Mouse (Mus musculus) limb, embryonic 13.5 days (tissue): ENCODE measurements around the gene Alpi. TPM values are rescaled to one million over a fixed set of nuclear protein-coding genes. Genes with fewer than 3 reads are reported as not detected.

Experiments used
- ATAC-seq: fragments of 200-750 bp; cut with Nextera tagmentation; 2 replicates; pipeline ENCODE4 v1.8.0; 2017; ENCODE audit warnings: low read depth, moderate number of reproducible peaks, moderate TSS enrichment; ENCODE audit not compliant: low FRiP score
- H3K27ac ChIP-seq: fragments of 300-500 bp; sonication (generic); 2 replicates; pipeline ENCODE4 v1.5.1; 2015; ENCODE audit warnings: inconsistent platforms, mild to moderate bottlenecking, moderate library complexity
- H3K27me3 ChIP-seq: fragments of 300-500 bp; sonication (generic); 2 replicates; pipeline ENCODE4 v1.6.1; 2015; ENCODE audit warnings: mild to moderate bottlenecking, inconsistent platforms
- H3K36me3 ChIP-seq: fragments of 300-500 bp; sonication (generic); 2 replicates; pipeline ENCODE4 v1.6.1; 2015; ENCODE audit warnings: inconsistent platforms, mild to moderate bottlenecking, moderate library complexity
- H3K4me1 ChIP-seq: fragments of 300-500 bp; sonication (generic); 2 replicates; pipeline ENCODE4 v1.6.1; 2015; ENCODE audit warnings: inconsistent platforms
- H3K4me2 ChIP-seq: fragments of 300-500 bp; sonication (generic); replicated peaks from 2 replicates; pipeline ENCODE4 v1.6.1; 2015; ENCODE audit warnings: inconsistent platforms, mild to moderate bottlenecking, moderate library complexity
- H3K4me3 ChIP-seq: fragments of 300-500 bp; sonication (generic); 2 replicates; pipeline ENCODE4 v1.5.1; 2015; ENCODE audit warnings: moderate library complexity, mild to moderate bottlenecking, inconsistent platforms
- H3K9ac ChIP-seq: fragments of 300-500 bp; sonication (generic); 2 replicates; pipeline ENCODE4 v1.6.1; 2015; ENCODE audit warnings: mild to moderate bottlenecking, inconsistent platforms
- H3K9me3 ChIP-seq: fragments of 300-500 bp; sonication (generic); 2 replicates; pipeline ENCODE4 v1.6.1; 2016; ENCODE audit warnings: inconsistent platforms
- WGBS: fragments of 180-500 bp; shearing (Covaris S2); methylation state at CpG from one replicate; pipeline ENCODE4 v1.1.7; 2015; 5-methylcytosine and 5-hydroxymethylcytosine counted together
- polyA plus RNA-seq: library from polyadenylated mRNA; unstranded; fragments of >200 nt; fragmentation: Nextera tagmentation; extraction: Ambion mirVana; gene quantifications from 2 replicates; pipeline ENCODE4 v1.2.1, GENCODE M21; 2015

Alpi gene
- polyA plus RNA-seq = 0.10 TPM in 1 of 2 replicates, not detected in the other

DNA sequence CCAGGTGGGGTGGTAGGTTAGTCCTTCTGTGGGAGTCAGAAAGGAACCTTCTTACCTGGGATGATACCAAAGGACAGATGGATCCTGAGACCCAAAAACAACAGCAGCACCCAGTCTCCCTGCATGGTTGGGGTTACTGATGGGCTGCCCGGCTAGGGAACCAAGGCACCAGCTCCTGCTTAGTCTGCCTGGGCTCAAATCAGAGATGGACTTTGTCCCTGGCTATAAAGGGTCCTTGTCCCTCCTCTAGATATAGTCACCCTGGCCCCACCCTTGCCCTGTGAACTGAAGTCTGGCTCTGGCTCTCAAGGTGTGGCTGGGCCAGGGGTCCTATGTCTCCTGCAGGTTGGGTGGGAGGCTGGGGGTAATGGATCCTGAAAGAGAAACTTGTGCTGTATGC is at the start of gene Alpi:
Alpi (minus strand) TSS at position 196 of the 400 bp plus-strand sequence.
- H3K4me1 ChIP-seq = 0 out of 2 replicates have a peak, but pooled peaks cover 2% of the 10 kb centered on the region
- WGBS = 87% methylated on average over 1 of the region's 1 CpGs
- no peak for ATAC-seq
- no peak within 1 kb of the TSS for H3K9ac ChIP-seq
- no peaks in the 10 kb centered on the region for H3K9me3 ChIP-seq
- H3K4me2 ChIP-seq = no peak within 1 kb of the TSS
- H3K4me3 ChIP-seq = no peak within 1 kb of the TSS
- peaks cover 6% of the 10 kb centered on the region; the same call in 1 of the 2 replicates for H3K27me3 ChIP-seq
- no peaks in the 10 kb centered on the region for H3K36me3 ChIP-seq
- no peak within 1 kb of the TSS for H3K27ac ChIP-seq

DNA sequence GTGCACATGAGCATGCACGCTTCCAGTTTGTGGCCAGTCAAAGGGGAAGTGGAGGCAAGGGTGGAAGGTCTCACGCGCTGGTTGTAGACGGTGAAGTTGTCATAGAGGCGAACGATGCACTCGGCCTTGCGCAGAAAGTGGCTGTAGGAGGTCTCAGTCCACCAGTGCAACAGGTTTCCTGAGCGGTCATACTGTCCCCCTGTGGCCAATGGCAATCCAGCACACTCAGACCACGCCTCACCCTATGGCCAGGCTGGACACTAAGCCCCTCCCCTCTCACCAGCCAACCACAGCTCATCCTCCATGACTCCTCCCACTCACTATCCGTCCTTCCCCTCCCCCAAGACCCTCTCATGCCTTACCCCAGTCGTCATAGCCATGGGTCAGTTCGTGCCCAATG is 48.0 kb upstream of the Alpi start:
- peaks cover 14% of the 10 kb centered on the region for H3K4me1 ChIP-seq
- no peak overlapping the region for H3K9ac ChIP-seq
- no peaks in the 10 kb centered on the region for H3K36me3 ChIP-seq
- no peaks in the 10 kb centered on the region for H3K9me3 ChIP-seq
- 30% methylated on average over 13 of the region's 13 CpGs for WGBS
- H3K27ac ChIP-seq = no peak overlapping the region
- no peak for ATAC-seq
- H3K4me3 ChIP-seq = no peak overlapping the region
- H3K4me2 ChIP-seq = no peak overlapping the region
- H3K27me3 ChIP-seq = peaks cover 70% of the 10 kb centered on the region

DNA sequence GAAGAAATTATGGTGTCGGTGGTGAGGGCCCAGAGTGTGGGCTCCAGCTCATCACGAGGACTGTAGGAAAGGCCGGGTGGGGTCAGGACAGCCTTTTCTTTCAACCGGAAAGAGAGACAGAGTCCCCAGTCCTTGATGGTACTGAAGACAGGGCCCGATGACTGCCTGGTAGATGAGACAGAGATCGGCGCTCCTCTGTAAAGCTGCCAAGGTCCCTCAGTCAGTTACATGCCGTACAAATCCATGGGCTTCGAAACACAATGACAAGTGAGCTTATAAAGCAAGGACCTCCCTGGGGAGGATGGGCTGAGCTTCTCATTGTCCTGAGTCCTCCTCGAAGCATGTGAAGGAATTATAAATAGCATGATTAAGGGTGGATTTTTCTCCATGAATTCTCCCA is 41.7 kb upstream of the Alpi start:
- Histone ChIP-seq H3K4me2 (no peak overlapping the region), H3K4me1 (no peaks in the 10 kb centered on the region), H3K4me3 (no peak overlapping the region), H3K27ac (no peak overlapping the region), H3K27me3 (peaks cover 16% of the 10 kb centered on the region), H3K36me3 (no peaks in the 10 kb centered on the region), H3K9ac (no peak overlapping the region), H3K9me3 (no peaks in the 10 kb centered on the region)
- ATAC-seq = no peak
- 89% methylated on average over 10 of the region's 10 CpGs for whole genome bisulfite sequencing

DNA sequence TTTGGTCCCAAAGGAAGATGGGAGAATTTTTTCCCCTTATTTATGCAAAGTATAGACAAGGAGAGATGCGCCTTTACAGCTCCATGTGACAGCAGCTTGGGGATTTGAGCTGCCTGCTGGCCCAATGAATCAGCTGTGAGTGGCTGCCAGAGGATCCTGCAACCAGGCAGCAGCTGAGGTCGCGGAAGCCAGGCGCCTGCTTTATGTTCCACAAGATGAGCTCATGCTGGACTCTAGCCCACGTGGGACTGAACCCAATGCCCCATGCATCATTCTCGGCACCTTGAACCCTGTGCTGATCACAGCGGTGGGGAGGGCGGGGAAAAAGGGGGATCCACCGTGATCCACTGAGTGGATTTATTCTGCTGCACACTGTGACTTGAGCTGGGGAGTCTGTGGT is 41.0 kb upstream of the Alpi start:
- no peaks in the 10 kb centered on the region for H3K9me3 ChIP-seq
- no peaks in the 10 kb centered on the region for H3K4me1 ChIP-seq
- H3K27ac ChIP-seq = no peak overlapping the region
- 78% methylated on average over 9 of the region's 9 CpGs for WGBS
- H3K36me3 ChIP-seq = no peaks in the 10 kb centered on the region
- no peak for ATAC-seq
- no peak overlapping the region for H3K4me2 ChIP-seq
- H3K27me3 ChIP-seq = peaks cover 9% of the 10 kb centered on the region; the same call in 1 of the 2 replicates
- no peak overlapping the region for H3K4me3 ChIP-seq
- no peak overlapping the region for H3K9ac ChIP-seq

DNA sequence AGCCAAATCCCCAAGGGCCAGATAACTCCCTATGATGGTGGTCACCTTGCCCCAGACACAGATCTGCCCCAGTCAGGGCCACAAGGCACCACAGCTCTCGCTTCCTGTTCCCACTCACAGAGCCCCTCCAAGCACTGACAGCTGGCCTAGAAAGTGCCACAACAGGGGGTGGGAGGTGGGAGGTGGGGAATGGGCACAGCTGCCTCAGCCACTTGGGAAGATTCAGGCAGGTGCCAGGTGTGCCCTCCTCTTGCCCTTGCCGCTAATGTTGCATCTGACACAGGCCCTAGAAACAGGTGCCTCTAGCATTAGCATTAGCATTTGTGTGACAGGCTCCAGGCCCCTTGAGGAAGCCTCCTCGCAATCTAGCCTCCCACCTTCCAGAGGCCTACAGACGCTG is 40.1 kb upstream of the Alpi start:
- WGBS = 72% methylated on average over 4 of the region's 4 CpGs
- H3K27ac ChIP-seq = no peak overlapping the region
- H3K4me3 ChIP-seq = no peak overlapping the region

DNA sequence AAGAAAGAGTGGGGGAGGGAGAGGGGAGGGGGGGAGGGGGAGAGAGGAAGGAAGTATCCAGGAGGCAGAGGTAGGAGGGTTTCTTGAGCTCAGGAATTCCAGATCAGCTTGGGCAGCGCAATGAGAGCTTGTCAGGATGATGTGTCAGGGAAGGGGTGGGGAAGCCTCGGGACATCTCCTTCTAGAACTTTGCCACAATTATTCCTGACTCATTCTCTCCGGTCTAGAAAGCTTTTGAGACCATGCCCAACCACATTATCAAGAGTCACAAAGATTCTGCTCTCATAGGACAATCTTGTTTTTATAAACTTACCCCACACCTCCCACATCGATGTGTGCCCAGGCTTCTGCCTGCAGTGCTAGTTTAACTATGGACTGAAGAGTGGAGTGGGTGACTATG is 30.4 kb upstream of the Alpi start:
- no peak overlapping the region for H3K27ac ChIP-seq
- no peaks in the 10 kb centered on the region for H3K36me3 ChIP-seq
- H3K4me2 ChIP-seq = no peak overlapping the region
- H3K4me1 ChIP-seq = 0 out of 2 replicates have a peak, but pooled peaks cover 3% of the 10 kb centered on the region
- H3K27me3 ChIP-seq = peaks cover 29% of the 10 kb centered on the region
- ATAC-seq = no peak
- no peak overlapping the region for H3K9ac ChIP-seq
- no peaks in the 10 kb centered on the region for H3K9me3 ChIP-seq
- WGBS = 76% methylated on average over 4 of the region's 4 CpGs
- H3K4me3 ChIP-seq = no peak overlapping the region

More for the DNA sequence above, 40.1 kb upstream of the Alpi start:
- no peaks in the 10 kb centered on the region for H3K4me1 ChIP-seq
- ATAC-seq = no peak
- peaks cover 9% of the 10 kb centered on the region; the same call in 1 of the 2 replicates for H3K27me3 ChIP-seq
- no peak overlapping the region for H3K4me2 ChIP-seq
- no peaks in the 10 kb centered on the region for H3K9me3 ChIP-seq
- no peak overlapping the region for H3K9ac ChIP-seq
- H3K36me3 ChIP-seq = no peaks in the 10 kb centered on the region

DNA sequence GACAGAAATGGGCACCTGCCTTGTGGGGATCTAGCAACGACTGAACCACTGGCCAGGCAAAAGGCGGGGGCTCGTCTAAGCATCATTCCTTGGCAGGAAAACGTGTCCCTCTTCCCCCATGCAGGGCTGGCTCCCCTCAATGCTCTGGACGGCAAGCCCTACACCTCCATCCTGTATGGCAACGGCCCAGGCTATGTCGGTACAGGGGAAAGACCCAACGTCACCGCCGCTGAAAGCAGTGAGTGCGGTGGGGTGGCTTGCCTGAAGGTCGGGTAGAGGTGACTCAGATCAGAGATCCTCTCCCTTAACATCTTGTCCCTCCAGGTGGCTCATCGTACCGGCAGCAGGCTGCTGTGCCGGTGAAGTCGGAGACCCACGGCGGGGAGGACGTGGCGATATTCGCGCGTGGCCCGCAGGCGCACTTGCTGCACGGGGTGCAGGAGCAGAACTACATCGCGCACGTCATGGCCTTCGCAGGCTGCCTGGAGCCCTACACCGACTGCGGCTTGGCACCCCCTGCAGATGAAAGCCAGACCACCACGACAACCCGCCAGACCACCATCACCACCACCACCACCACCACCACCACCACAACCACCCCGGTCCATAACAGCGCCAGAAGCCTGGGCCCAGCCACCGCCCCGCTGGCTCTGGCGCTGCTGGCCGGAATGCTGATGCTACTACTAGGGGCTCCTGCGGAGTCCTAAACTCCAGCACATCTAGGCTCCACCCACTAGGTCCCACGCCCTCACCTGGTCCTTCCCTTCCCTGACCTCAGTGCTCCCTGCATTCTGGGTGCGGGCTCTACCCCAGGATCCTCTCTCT is 26.0 kb upstream of the Alpi start:
- no peak for ATAC-seq
- Histone ChIP-seq H3K4me2 (peak overlapping the region; percentile 52), H3K4me3 (peak overlapping the region; percentile 23), H3K9me3 (no peaks in the 10 kb centered on the region), H3K4me1 (0 out of 2 replicates have a peak, but pooled peaks cover 3% of the 10 kb centered on the region), H3K36me3 (no peaks in the 10 kb centered on the region), H3K27me3 (peaks cover 52% of the 10 kb centered on the region), H3K9ac (no peak overlapping the region), H3K27ac (no peak overlapping the region)
- WGBS = 8% methylated on average over 43 of the region's 43 CpGs

DNA sequence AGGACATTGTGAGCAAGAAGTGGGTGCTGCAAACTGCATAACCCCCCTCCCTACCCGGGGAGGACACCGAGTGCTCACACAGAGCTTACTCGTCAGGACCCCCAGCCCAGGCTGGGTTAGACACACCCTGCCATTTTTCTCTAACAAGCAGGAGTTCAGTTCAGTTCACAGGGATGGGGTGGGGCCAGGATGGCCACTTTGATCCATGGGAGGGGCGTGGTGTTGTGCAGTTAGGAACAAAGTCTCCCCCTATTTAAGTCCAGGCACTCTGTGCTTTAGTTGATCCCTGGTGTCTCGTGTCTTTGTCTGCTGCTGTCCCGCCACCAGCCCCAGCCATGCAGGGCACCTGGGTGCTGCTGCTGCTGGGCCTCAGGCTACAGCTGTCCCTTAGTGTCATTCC is 23.3 kb upstream of the Alpi start, which contains the start of gene Akp3:
Akp3 (plus strand) TSS at position 301 of the 400 bp plus-strand sequence.
- Histone ChIP-seq H3K4me1 (0 out of 2 replicates have a peak, but pooled peaks cover 3% of the 10 kb centered on the region), H3K4me2 (no peak within 1 kb of the TSS), H3K27me3 (peaks cover 51% of the 10 kb centered on the region), H3K9me3 (no peaks in the 10 kb centered on the region), H3K27ac (no peak within 1 kb of the TSS), H3K4me3 (no peak within 1 kb of the TSS), H3K9ac (no peak within 1 kb of the TSS), H3K36me3 (no peaks in the 10 kb centered on the region)
- WGBS = 68% methylated on average over 6 of the region's 6 CpGs
- ATAC-seq = no peak

DNA sequence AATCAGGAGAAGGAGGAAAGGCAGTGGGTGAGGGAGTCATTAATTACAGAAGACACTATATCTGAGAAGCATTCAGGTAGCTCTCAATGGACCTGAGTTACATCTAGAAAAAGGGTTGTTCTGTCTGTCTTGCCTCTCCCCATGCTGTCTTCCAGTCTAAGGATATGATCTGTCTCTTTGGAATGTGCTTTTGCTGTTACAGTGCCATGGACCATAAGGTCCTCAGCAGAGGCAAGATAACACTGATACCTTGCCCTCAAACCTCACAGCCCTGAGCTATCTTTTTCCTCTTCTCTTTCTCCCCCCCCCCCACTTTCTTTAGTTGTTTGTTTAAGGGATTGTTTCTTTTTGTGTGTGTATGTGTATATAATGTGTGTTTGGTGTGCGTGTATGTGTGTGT is 13.4 kb upstream of the Alpi start:
- Histone ChIP-seq H3K9me3 (no peaks in the 10 kb centered on the region), H3K27ac (no peak overlapping the region), H3K4me1 (no peaks in the 10 kb centered on the region), H3K4me2 (no peak overlapping the region), H3K9ac (no peak overlapping the region), H3K4me3 (no peak overlapping the region), H3K36me3 (no peaks in the 10 kb centered on the region), H3K27me3 (no peaks in the 10 kb centered on the region)
- WGBS = 92% methylated on average over 1 of the region's 1 CpGs
- no peak for ATAC-seq

DNA sequence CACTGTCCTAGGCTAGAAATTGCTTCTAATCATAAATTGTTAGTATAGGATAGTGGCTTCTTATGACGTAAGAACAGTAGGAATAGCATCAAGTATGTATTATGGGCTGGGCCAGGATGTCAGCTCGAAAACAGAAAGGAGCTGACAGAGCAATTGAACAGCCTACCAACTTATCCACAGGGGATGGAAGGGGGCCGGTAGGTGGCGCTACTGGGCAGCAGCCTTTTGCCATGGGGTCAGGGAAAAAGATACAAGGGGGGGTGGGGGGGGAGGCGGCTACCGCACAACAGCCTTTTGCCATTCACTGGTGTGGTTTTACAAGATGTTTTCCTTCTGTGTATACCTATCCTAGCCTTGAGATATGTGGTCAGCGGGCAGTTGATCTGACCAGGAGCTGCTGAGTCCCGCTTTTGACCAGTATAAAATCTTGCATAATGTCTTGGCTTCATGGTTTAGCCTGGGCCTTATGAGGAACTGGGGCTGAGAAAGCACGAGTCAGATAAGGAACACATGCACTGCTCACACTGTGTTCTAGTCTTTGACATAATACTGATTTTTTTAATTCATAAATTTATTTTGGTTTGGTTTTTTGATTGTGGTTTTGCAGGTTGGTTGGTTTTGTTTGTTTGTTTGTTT is 10.4 kb upstream of the Alpi start:
- WGBS = 42% methylated on average over 9 of the region's 9 CpGs
- H3K4me1 ChIP-seq = no peaks in the 10 kb centered on the region
- no peaks in the 10 kb centered on the region for H3K9me3 ChIP-seq
- H3K36me3 ChIP-seq = no peaks in the 10 kb centered on the region
- no peak overlapping the region for H3K4me3 ChIP-seq
- no peak overlapping the region for H3K27ac ChIP-seq
- ATAC-seq = no peak
- no peak overlapping the region for H3K4me2 ChIP-seq
- H3K9ac ChIP-seq = no peak overlapping the region
- H3K27me3 ChIP-seq = no peaks in the 10 kb centered on the region

DNA sequence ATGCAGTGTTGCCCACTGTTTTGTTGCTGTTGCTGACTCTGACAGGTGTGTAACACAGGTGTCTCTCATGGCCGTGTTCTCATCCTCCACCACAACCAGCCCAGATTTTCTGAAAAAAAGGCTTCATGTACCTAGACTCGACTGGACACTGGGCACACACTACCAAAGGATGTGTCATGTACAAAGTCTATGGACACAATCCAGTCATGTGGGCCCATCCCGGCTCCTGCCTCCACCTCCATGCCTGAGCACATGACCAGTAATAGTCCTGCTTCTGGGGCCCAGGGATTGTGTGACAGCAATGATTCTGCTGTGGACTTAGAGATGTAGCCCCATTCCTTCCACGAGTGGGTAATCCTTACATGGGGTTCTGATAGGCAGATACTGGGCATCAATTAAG is 7.2 kb upstream of the Alpi start:
- Histone ChIP-seq H3K27me3 (no peaks in the 10 kb centered on the region), H3K4me3 (no peak overlapping the region), H3K36me3 (no peaks in the 10 kb centered on the region), H3K4me1 (no peaks in the 10 kb centered on the region), H3K4me2 (no peak overlapping the region), H3K9me3 (no peaks in the 10 kb centered on the region), H3K9ac (no peak overlapping the region), H3K27ac (no peak overlapping the region)
- 86% methylated on average over 4 of the region's 4 CpGs for WGBS
- no peak for ATAC-seq

DNA sequence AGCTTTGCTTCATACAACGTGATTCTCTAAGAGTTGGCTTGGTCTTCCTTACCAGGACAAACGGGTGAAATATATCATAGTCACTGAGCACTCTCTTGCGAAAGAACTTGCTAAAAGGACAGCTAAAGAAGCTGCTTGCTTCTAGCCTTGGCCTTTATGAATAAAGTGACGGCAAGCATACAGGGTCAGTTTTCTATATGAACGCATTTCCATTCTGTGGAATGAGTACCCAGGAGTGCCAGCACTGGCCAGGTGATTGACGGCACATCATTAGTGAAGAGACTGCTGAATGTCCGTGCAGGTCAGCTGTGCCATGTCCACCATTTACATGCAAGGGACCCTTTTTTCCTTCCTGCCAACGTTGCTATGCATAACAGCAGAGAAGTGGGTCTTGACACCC is 5.1 kb upstream of the Alpi start:
- H3K27me3 ChIP-seq = no peaks in the 10 kb centered on the region
- no peak overlapping the region for H3K27ac ChIP-seq
- no peak overlapping the region for H3K9ac ChIP-seq
- no peak for ATAC-seq
- no peaks in the 10 kb centered on the region for H3K36me3 ChIP-seq
- H3K9me3 ChIP-seq = no peaks in the 10 kb centered on the region
- H3K4me2 ChIP-seq = no peak overlapping the region
- H3K4me3 ChIP-seq = no peak overlapping the region
- 80% methylated on average over 8 of the region's 8 CpGs for WGBS
- no peaks in the 10 kb centered on the region for H3K4me1 ChIP-seq
